Mouse (Mus musculus): ENCODE results near the gene Sh3rf1.

DNA sequence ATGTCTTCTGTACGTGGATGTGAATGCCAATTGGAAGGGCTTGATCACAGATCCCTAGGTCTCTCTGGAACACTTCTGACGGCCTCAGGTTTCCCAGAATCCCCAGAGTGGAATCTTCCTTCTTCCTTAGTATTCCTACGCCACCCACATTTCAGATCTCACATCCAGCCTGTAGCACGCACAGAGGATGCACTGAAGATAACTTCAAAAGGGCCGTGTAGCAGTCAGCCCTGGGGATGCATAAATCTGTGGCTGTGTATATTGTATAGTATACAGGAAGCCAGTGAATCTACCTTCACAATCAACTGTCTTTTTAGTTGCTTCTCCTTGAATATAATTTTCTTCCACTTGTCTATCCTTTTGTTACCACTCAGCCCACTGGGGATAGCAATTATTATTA, 98.1 kb downstream of the Sh3rf1 start:
- no peak for TF ChIP-seq CTCF (IDR thresholded peaks at IDR 0.05; ENCODE audit: borderline replicate concordance, insufficient read depth, low read depth, low read length)
- TF ChIP-seq POLR2A (IDR thresholded peaks at IDR 0.05; ENCODE audit: borderline replicate concordance, insufficient read depth, low read length), result no peak
